ENCODE assay signal across 1 mouse cellular context in the genomic region with DNA sequence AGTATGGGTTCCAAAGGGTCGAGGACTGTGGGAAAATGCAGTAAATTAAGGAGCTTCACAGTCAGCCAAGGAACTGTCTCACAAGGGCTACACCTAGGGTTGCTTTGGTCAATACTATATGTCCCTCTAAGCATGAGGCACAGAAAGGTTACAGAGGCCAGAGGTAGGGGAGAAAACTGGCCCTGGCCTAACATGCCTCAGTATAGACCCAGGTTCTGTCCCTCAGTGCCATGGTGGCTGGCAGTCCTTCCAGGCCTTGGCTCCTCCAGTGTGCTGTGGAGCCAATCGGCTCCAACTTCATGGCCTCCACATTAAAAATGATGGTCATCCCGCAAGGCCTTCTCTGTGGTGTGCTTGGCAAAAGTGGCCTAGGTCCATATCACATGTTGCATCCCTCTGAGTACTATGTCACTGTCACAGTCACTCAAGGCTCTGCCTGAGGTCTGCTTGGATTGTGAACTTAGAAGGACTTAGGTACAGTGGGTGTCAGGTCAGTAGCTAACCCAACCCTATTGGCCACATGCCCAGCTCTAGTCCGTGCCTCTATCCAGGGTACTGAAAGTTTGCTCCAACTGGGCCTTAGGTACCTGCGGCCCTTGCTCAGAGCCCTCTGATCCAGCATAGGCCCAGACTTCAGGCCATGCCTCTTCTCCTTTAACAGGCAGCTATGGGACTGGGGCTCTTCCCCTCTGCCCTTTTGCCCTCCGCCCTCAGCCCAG.
TF ChIP-seq lines count a peak whose summit lies in the region.

No protein-coding gene starts in this region.

TF ChIP-seq in ES-E14, 5 proteins besides CTCF, POLR2A, EP300 and RAD21:
- TF ChIP-seq HCFC1 (IDR thresholded peaks at IDR 0.05; ENCODE audit: borderline replicate concordance, insufficient read depth, low read length): peak; percentile 29; the same call in 1 of the 2 replicates
- no peak for TF ChIP-seq CHD2 (IDR thresholded peaks at IDR 0.05; ENCODE audit: low read depth, low read length)
